Comparison of ENCODE assay signal across 12 mouse cellular contexts in genomic region chr6:52179690-52180089, GRCm38 (mm10). TPM values are rescaled to one million over a fixed set of nuclear protein-coding genes. Genes with fewer than 3 reads are reported as not detected.
A peak's percentile ranks its signal among the peaks of the same experiment; 100 is the strongest.
DNase-seq lines count a peak whose midpoint lies in the region; ATAC-seq and TF ChIP-seq lines count a peak whose summit lies in the region.
"Had no signal": no experiment of that assay in that cellular context is flagged by ENCODE, and none has a peak within 500 bp of the region (broad histone marks: within the 10 kb centered on the region; RNA-seq: fewer than 3 reads in every experiment).

No protein-coding gene starts in this region.

- TF ChIP-seq EP300 in heart, postnatal 0 days (IDR thresholded peaks at IDR 0.05; ENCODE audit: low read depth) = no peak

- peak overlapping the region; percentile 50 for H3K4me2 ChIP-seq in heart, embryonic 13.5 days
- peak overlapping the region; percentile 38 for H3K4me2 ChIP-seq in heart, postnatal 0 days (ENCODE audit: low read depth, low read length)
- H3K4me2 ChIP-seq in kidney, postnatal 0 days (ENCODE audit: low read length) = peak overlapping the region; percentile 81
- H3K4me2 ChIP-seq in neural tube, embryonic 11.5 days (ENCODE audit: low read depth) = peak overlapping the region; percentile 78
- H3K4me2 ChIP-seq in midbrain, embryonic 13.5 days (replicated peaks) = no peak overlapping the region

- no peaks in the 10 kb centered on the region for H3K9me3 ChIP-seq in heart, embryonic 13.5 days
- no peaks in the 10 kb centered on the region for H3K9me3 ChIP-seq in heart, postnatal 0 days (replicated peaks; ENCODE audit: control insufficient read depth, low read length)
- no peaks in the 10 kb centered on the region for H3K9me3 ChIP-seq in kidney, postnatal 0 days (replicated peaks; ENCODE audit: low read length)
- no peaks in the 10 kb centered on the region for H3K9me3 ChIP-seq in neural tube, embryonic 11.5 days (ENCODE audit: control insufficient read depth, low read length)
- no peaks in the 10 kb centered on the region for H3K9me3 ChIP-seq in midbrain, embryonic 13.5 days

- DNase-seq in heart, postnatal 4 days = no peak
- DNase-seq in heart, postnatal 0 days (ENCODE audit: low spot score) = no peak
- no peak for DNase-seq in kidney, postnatal 0 days (ENCODE audit: low spot score)
- DNase-seq in neural tube, embryonic 11.5 days (ENCODE audit: low spot score) = peak; percentile 59
- no peak for DNase-seq in testis, postnatal 10 days (ENCODE audit: low spot score)
- no peak for DNase-seq in right cerebral cortex, postnatal 25 days
- DNase-seq: layer of hippocampus, adult 9-11 months; thymus, postnatal 14 days had no signal

- peak overlapping the region; percentile 64 for H3K9ac ChIP-seq in heart, embryonic 13.5 days
- no peak overlapping the region for H3K9ac ChIP-seq in heart, postnatal 0 days (replicated peaks; ENCODE audit: low read depth, low read length)
- peak overlapping the region; percentile 88 for H3K9ac ChIP-seq in kidney, postnatal 0 days (ENCODE audit: low read depth, low read length)
- H3K9ac ChIP-seq in neural tube, embryonic 11.5 days (ENCODE audit: low read length) = peak overlapping the region; percentile 99
- H3K9ac ChIP-seq in midbrain, embryonic 13.5 days (replicated peaks) = no peak overlapping the region

- peak overlapping the region; percentile 8; the same call in 1 of the 2 replicates for H3K27ac ChIP-seq in heart, embryonic 13.5 days (replicated peaks)
- no peak overlapping the region for H3K27ac ChIP-seq in heart, postnatal 0 days (ENCODE audit: low read depth)
- peak overlapping the region; percentile 96 for H3K27ac ChIP-seq in kidney, postnatal 0 days
- H3K27ac ChIP-seq in neural tube, embryonic 11.5 days (ENCODE audit: low read depth, low read length) = peak overlapping the region; percentile 100
- no peak overlapping the region for H3K27ac ChIP-seq in midbrain, embryonic 13.5 days

- no peak for TF ChIP-seq CTCF in heart, postnatal 0 days (IDR thresholded peaks at IDR 0.05; ENCODE audit: low read depth)
- no peak for TF ChIP-seq CTCF in kidney, postnatal 0 days (IDR thresholded peaks at IDR 0.05; ENCODE audit: low read depth)

- no peak for ATAC-seq in heart, embryonic 13.5 days (ENCODE audit: extremely low read depth, insufficient number of reproducible peaks, low FRiP score, low TSS enrichment)
- no peak for ATAC-seq in heart, postnatal 0 days (ENCODE audit: insufficient read depth, low read depth)
- no peak for ATAC-seq in kidney, postnatal 0 days (replicated peaks; ENCODE audit: low FRiP score, low read depth)
- ATAC-seq in neural tube, embryonic 11.5 days (ENCODE audit: insufficient read depth, low FRiP score, low TSS enrichment) = no peak
- ATAC-seq in midbrain, embryonic 13.5 days = no peak

- no peaks in the 10 kb centered on the region for H3K36me3 ChIP-seq in heart, embryonic 13.5 days
- H3K36me3 ChIP-seq in heart, postnatal 0 days (replicated peaks; ENCODE audit: control insufficient read depth, insufficient read depth, low read length) = no peaks in the 10 kb centered on the region
- 0 out of 2 replicates have a peak, but pooled peaks cover 3% of the 10 kb centered on the region for H3K36me3 ChIP-seq in kidney, postnatal 0 days (ENCODE audit: insufficient read depth, low read length)
- H3K36me3 ChIP-seq in neural tube, embryonic 11.5 days (ENCODE audit: control insufficient read depth, insufficient read depth, low read length) = no peaks in the 10 kb centered on the region
- H3K36me3 ChIP-seq in midbrain, embryonic 13.5 days = no peaks in the 10 kb centered on the region

- peaks cover 100% of the 10 kb centered on the region for H3K27me3 ChIP-seq in heart, embryonic 13.5 days (replicated peaks)
- peaks cover 99% of the 10 kb centered on the region for H3K27me3 ChIP-seq in heart, postnatal 0 days (ENCODE audit: control insufficient read depth, insufficient read depth, low read length)
- H3K27me3 ChIP-seq in kidney, postnatal 0 days (ENCODE audit: insufficient read depth, low read length) = no peaks in the 10 kb centered on the region
- no peaks in the 10 kb centered on the region for H3K27me3 ChIP-seq in neural tube, embryonic 11.5 days (ENCODE audit: control insufficient read depth, insufficient read depth, low read length)
- H3K27me3 ChIP-seq in midbrain, embryonic 13.5 days = peaks cover 100% of the 10 kb centered on the region

- WGBS in heart, embryonic 13.5 days = 0% methylated on average over 10 of the region's 10 CpGs
- 2% methylated on average over 10 of the region's 10 CpGs for WGBS in heart, postnatal 0 days
- WGBS in kidney, postnatal 0 days = 13% methylated on average over 10 of the region's 10 CpGs
- WGBS in neural tube, embryonic 11.5 days = under 1% methylated on average over 10 of the region's 10 CpGs
- 1% methylated on average over 10 of the region's 10 CpGs for WGBS in midbrain, embryonic 13.5 days

- no peaks in the 10 kb centered on the region for H3K4me1 ChIP-seq in heart, embryonic 13.5 days
- no peaks in the 10 kb centered on the region for H3K4me1 ChIP-seq in heart, postnatal 0 days (ENCODE audit: control insufficient read depth, insufficient read depth)
- H3K4me1 ChIP-seq in kidney, postnatal 0 days (replicated peaks; ENCODE audit: insufficient read depth, low read length) = peaks cover 64% of the 10 kb centered on the region
- peaks cover 61% of the 10 kb centered on the region for H3K4me1 ChIP-seq in neural tube, embryonic 11.5 days (ENCODE audit: control insufficient read depth, insufficient read depth, low read length)
- no peaks in the 10 kb centered on the region for H3K4me1 ChIP-seq in midbrain, embryonic 13.5 days (replicated peaks)

- H3K4me3 ChIP-seq in heart, embryonic 13.5 days = peak overlapping the region; percentile 52
- H3K4me3 ChIP-seq in heart, postnatal 0 days (ENCODE audit: low read depth, low read length) = peak overlapping the region; percentile 4
- peak overlapping the region; percentile 38 for H3K4me3 ChIP-seq in kidney, postnatal 0 days (replicated peaks; ENCODE audit: low read depth, low read length)
- H3K4me3 ChIP-seq in neural tube, embryonic 11.5 days (ENCODE audit: low read depth, low read length) = peak overlapping the region; percentile 91
- no peak overlapping the region for H3K4me3 ChIP-seq in midbrain, embryonic 13.5 days (replicated peaks)

RNA-seq across cellular contexts. Expression of gene 5730596B20Rik, which starts 2.4 kb away (rescaled TPM):
- 0.15 and 0.33 TPM in 2 replicates for polyA plus RNA-seq in heart, embryonic 13.5 days (2015; fragmentation: Nextera tagmentation; extraction: Ambion mirVana)
- total RNA-seq in heart, postnatal 4 days (2021) = under 1 TPM; 0.20 to 0.29 TPM
- 0.08 and 0.84 TPM in 2 replicates for total RNA-seq in heart, postnatal 0 days (2014; rRNA removed; ENCODE audit: low replicate concordance)
- polyA plus RNA-seq in heart, postnatal 0 days (2015; fragmentation: Nextera tagmentation; extraction: Ambion mirVana) = 0.03 and 0.12 TPM in 2 replicates
- polyA plus RNA-seq in kidney, postnatal 0 days (2015; fragmentation: Nextera tagmentation; extraction: Ambion mirVana) = 1.3 TPM in 2 replicates
- 4.1 and 4.5 TPM in 2 replicates for polyA plus RNA-seq in neural tube, embryonic 11.5 days (2014; fragmentation: Nextera tagmentation; extraction: Ambion mirVana)
- not detected in 2 replicates for polyA plus RNA-seq in midbrain, embryonic 13.5 days (2015; fragmentation: Nextera tagmentation; extraction: Ambion mirVana)
- total RNA-seq: common myeloid progenitor, adult 5-6 weeks; megakaryocyte, adult 5-6 weeks had no signal

RNA-seq across cellular contexts. Expression of gene Hoxa4, which starts 11.9 kb away (rescaled TPM):
- polyA plus RNA-seq in heart, embryonic 13.5 days (2015; fragmentation: Nextera tagmentation; extraction: Ambion mirVana) = 0.71 and 0.74 TPM in 2 replicates
- total RNA-seq in heart, postnatal 4 days (2021) = under 1 TPM; 0.71 to 0.86 TPM
- total RNA-seq in heart, postnatal 0 days (2014; rRNA removed; ENCODE audit: low replicate concordance) = 0.38 TPM in 1 of 2 replicates, not detected in the other
- 0.08 and 0.18 TPM in 2 replicates for polyA plus RNA-seq in heart, postnatal 0 days (2015; fragmentation: Nextera tagmentation; extraction: Ambion mirVana)
- polyA plus RNA-seq in kidney, postnatal 0 days (2015; fragmentation: Nextera tagmentation; extraction: Ambion mirVana) = 1.6 and 2.2 TPM in 2 replicates
- 10.2 and 11.7 TPM in 2 replicates for polyA plus RNA-seq in neural tube, embryonic 11.5 days (2014; fragmentation: Nextera tagmentation; extraction: Ambion mirVana)
- not detected in 2 replicates for polyA plus RNA-seq in midbrain, embryonic 13.5 days (2015; fragmentation: Nextera tagmentation; extraction: Ambion mirVana)

RNA-seq across cellular contexts. Expression of gene Hoxa2, which starts 15.1 kb away (rescaled TPM):
- polyA plus RNA-seq in heart, embryonic 13.5 days (2015; fragmentation: Nextera tagmentation; extraction: Ambion mirVana) = 1.5 and 2.5 TPM in 2 replicates
- under 1 TPM; 0.60 to 0.68 TPM for total RNA-seq in heart, postnatal 4 days (2021)
- total RNA-seq in heart, postnatal 0 days (2014; rRNA removed; ENCODE audit: low replicate concordance) = not detected in 2 replicates
- polyA plus RNA-seq in heart, postnatal 0 days (2015; fragmentation: Nextera tagmentation; extraction: Ambion mirVana) = 0.42 and 0.69 TPM in 2 replicates
- 2.3 and 2.4 TPM in 2 replicates for polyA plus RNA-seq in kidney, postnatal 0 days (2015; fragmentation: Nextera tagmentation; extraction: Ambion mirVana)
- polyA plus RNA-seq in neural tube, embryonic 11.5 days (2014; fragmentation: Nextera tagmentation; extraction: Ambion mirVana) = 36.0 and 37.5 TPM in 2 replicates
- polyA plus RNA-seq in midbrain, embryonic 13.5 days (2015; fragmentation: Nextera tagmentation; extraction: Ambion mirVana) = 0.18 TPM in 1 of 2 replicates, not detected in the other
- total RNA-seq: common myeloid progenitor, adult 5-6 weeks; megakaryocyte, adult 5-6 weeks had no signal

RNA-seq across cellular contexts. Expression of gene Hoxa1, which starts 21.6 kb away (rescaled TPM):
- 0.97 and 1.6 TPM in 2 replicates for polyA plus RNA-seq in heart, embryonic 13.5 days (2015; fragmentation: Nextera tagmentation; extraction: Ambion mirVana)
- under 1 TPM; 0.19 to 0.23 TPM for total RNA-seq in heart, postnatal 4 days (2021)
- total RNA-seq in heart, postnatal 0 days (2014; rRNA removed; ENCODE audit: low replicate concordance) = 0.23 TPM in 1 of 2 replicates, not detected in the other
- polyA plus RNA-seq in heart, postnatal 0 days (2015; fragmentation: Nextera tagmentation; extraction: Ambion mirVana) = 0.08 and 0.15 TPM in 2 replicates
- 0.33 and 0.64 TPM in 2 replicates for polyA plus RNA-seq in kidney, postnatal 0 days (2015; fragmentation: Nextera tagmentation; extraction: Ambion mirVana)
- 8.0 and 9.3 TPM in 2 replicates for polyA plus RNA-seq in neural tube, embryonic 11.5 days (2014; fragmentation: Nextera tagmentation; extraction: Ambion mirVana)
- 0.07 and 0.09 TPM in 2 replicates for polyA plus RNA-seq in midbrain, embryonic 13.5 days (2015; fragmentation: Nextera tagmentation; extraction: Ambion mirVana)
- total RNA-seq: common myeloid progenitor, adult 5-6 weeks; megakaryocyte, adult 5-6 weeks had no signal

RNA-seq across cellular contexts. Expression of gene Hoxa5, which starts 24.7 kb away (rescaled TPM):
- 3.6 and 5.9 TPM in 2 replicates for polyA plus RNA-seq in heart, embryonic 13.5 days (2015; fragmentation: Nextera tagmentation; extraction: Ambion mirVana)
- total RNA-seq in heart, postnatal 4 days (2021) = 1 to 10 TPM; 1.3 to 1.5 TPM
- 3.5 TPM in 1 of 2 replicates, not detected in the other for total RNA-seq in heart, postnatal 0 days (2014; rRNA removed; ENCODE audit: low replicate concordance)
- polyA plus RNA-seq in heart, postnatal 0 days (2015; fragmentation: Nextera tagmentation; extraction: Ambion mirVana) = 0.36 and 0.65 TPM in 2 replicates
- 9.7 and 10.4 TPM in 2 replicates for polyA plus RNA-seq in kidney, postnatal 0 days (2015; fragmentation: Nextera tagmentation; extraction: Ambion mirVana)
- polyA plus RNA-seq in neural tube, embryonic 11.5 days (2014; fragmentation: Nextera tagmentation; extraction: Ambion mirVana) = 53.4 and 56.5 TPM in 2 replicates
- polyA plus RNA-seq in midbrain, embryonic 13.5 days (2015; fragmentation: Nextera tagmentation; extraction: Ambion mirVana) = 0.08 and 0.17 TPM in 2 replicates

Comparison
In these comparisons a context has a peak if more than half of its experiments do, and no peak if none do; other contexts are left out.
1. H3K27ac ChIP-seq: peak in heart, embryonic 13.5 days (single experiment), kidney, postnatal 0 days (single experiment) and neural tube, embryonic 11.5 days (single experiment); none in heart, postnatal 0 days (single experiment) and midbrain, embryonic 13.5 days (single experiment).
2. H3K9ac ChIP-seq: peak in heart, embryonic 13.5 days (single experiment), kidney, postnatal 0 days (single experiment) and neural tube, embryonic 11.5 days (single experiment); none in heart, postnatal 0 days (single experiment) and midbrain, embryonic 13.5 days (single experiment).
3. RNA of gene Hoxa2, which starts 15.1 kb away (polyA plus RNA-seq): 36.0 to 37.5 TPM in neural tube, embryonic 11.5 days; 1.5 to 2.5 TPM in heart, embryonic 13.5 days, 2.3 to 2.4 TPM in kidney, postnatal 0 days, 0.42 to 0.69 TPM in heart, postnatal 0 days and 0.18 TPM in midbrain, embryonic 13.5 days; every median in the first group is over 10 times any median in the second.